Mouse (Mus musculus): Measurements from ENCODE around the gene Trim21.
A peak's percentile ranks its signal among the peaks of the same experiment; 100 is the strongest.

Gene Trim21

GRCm38 (mm10) chr7:102564999-102565997, at the start of gene Trim21:
Trim21 (minus strand) TSS chr7:102565486.
- peak; percentile 88 for DNase-seq (ENCODE audit: low read depth)

DNA sequence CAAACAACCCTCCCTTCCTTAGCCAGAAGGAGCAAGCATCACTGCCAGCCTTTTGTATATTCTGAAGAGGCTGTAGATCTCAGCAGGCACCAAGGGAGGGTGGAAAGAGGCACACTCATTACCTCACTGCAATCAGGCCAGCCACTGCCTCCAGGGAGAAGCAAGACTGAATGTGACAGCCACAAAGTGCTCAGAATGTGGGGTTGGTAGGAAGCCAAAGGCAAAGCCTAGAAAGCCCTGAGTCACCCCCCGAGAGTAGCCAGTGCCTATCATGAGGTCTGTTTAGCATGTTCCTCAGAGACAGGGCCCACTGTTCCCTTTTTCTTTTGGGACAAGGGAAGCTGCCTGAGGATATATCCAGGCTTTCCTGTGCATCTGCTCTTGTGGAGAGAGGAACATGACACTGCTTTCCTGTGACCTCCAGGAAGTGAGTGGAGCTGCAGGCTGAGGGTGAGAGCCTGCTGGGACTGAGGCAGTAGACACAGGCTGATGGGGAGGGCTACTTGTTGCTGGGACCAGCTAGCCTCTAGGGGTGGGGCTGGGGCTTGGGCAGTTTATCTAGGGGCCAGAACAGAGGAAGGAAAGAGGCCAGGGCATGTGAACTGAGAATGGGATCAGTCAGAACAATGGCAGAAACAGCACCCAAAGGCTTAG, 32.2 kb upstream of the Trim21 start, which contains the start of gene Olfr552:
Gene Olfr552, plus strand, starts transcription at position 393 of the 654 bp plus-strand sequence.
- no peak for DNase-seq (ENCODE audit: low read depth)

DNA sequence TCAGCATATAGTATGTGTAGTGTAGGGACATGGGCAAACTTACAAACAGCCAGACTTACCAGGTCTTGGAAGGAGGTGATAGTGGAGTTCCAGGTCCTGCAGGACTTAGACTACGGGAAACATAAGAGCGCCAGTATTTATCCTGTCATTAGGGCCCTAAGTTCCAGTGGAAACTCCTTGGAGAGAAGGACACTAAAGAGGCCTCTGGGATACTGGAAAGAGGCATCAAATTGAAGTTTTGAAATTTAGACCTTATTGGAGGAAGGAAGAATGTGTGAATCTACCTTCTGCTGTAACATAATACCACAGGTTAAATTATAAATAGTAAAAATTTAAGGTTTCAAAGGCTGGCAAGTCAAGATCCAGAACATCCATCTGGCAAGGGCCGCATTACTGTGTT, 26.5 kb upstream of the Trim21 start, which contains the start of gene Olfr551:
Gene Olfr551, minus strand, starts transcription at position 101 of the 400 bp plus-strand sequence.
- no peak for DNase-seq (ENCODE audit: low read depth)

DNA sequence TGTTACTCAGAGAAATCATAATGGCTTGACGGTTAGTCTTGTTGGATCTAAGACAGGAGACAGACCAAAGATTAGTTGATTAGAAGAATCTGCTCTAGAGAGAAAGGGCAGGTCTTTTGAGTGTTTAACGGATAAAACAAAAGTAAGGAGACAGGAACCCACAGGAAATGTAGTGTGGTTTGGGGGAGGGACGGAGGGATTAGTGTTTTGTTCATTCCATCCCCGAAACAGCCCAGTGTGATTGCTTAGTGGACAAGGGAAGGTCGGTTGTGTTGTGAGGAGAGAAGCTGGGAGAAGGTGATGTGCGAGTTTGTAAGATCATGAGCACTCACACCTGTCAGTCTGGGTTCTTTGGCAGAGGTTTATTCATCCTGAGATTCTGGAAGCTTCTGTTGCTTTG, 10.7 kb upstream of the Trim21 start:
- DNase-seq (ENCODE audit: low read depth): no peak

DNA sequence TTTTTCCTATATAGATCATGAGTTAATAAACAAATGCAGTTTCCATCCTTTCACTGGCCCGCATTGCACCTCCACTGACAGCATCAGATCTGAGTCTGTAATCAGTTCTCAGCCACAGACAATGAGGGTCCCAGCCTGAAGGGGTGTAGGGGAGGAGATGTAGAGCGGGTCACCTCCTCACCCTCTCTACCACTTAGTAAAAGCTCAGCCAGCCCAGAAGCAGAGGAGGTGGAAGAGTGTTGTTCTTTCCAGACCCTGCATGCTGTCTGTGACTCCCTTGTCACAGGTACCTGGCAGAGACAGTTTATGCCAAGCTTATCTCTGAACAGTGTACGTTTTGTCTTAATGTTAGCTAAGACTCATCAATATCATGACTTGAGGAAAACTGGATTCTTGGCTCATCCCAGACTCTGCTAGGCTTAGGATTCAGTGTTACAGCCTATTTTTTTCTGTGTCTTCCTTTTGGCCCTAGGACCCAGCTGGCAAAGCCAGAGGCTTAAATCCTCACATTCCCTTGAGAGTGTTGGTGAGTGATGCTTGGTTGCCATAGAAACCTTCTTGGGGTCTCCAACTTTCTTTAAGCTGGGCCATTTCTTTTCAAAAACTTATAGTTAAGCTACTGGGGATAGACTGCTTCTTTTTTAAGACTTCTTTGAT, 8.0 kb upstream of the Trim21 start:
- no peak for DNase-seq (ENCODE audit: low read depth)

GRCm38 (mm10) chr7:102571142-102571541, 5.9 kb upstream of the Trim21 start, which contains the start of gene Olfr550:
Olfr550 (plus strand) TSS chr7:102571442.
- DNase-seq (ENCODE audit: low read depth): no peak

GRCm38 (mm10) chr7:102566219-102566618, 933 bp upstream of the Trim21 start:
- no peak for DNase-seq (ENCODE audit: low read depth)

- DNase-seq (ENCODE audit: low read depth): no peak
Measured at GRCm38 (mm10) chr7:102553279-102553678, 12.0 kb downstream of the Trim21 start.

DNA sequence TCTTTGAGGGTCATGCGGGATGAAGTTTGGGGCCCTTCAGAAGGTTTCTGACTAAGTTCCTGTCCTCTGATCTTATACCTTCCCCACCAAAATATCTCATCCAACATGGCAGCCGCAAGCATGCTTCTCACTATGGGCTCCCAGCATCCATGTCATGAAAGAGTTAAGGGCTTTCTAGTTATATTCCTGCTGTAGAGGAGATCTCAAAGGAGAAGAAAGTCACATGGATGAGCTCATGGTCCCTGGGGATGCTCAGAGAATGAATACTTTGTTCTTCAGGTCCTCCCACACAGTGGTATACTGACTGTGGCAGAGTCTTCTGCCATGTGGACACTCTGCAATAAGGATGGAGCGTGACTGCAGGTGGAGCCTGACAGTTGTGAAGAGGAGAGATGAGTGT, 15.7 kb downstream of the Trim21 start, which contains the start of gene Olfr549:
Gene Olfr549, plus strand, starts transcription at position 301 of the 400 bp plus-strand sequence.
- no peak for DNase-seq (ENCODE audit: low read depth)

- DNase-seq (ENCODE audit: low read depth): no peak
Measured at GRCm38 (mm10) chr7:102541251-102541650, 24.0 kb downstream of the Trim21 start.

- no peak for DNase-seq (ENCODE audit: low read depth)
Measured at GRCm38 (mm10) chr7:102540596-102540995, 24.7 kb downstream of the Trim21 start, which contains the start of gene Olfr548-ps1. Olfr548-ps1 (plus strand) TSS chr7:102540896.

GRCm38 (mm10) chr7:102534449-102534848, 30.8 kb downstream of the Trim21 start, which contains the start of gene Olfr547:
Olfr547 (plus strand) TSS chr7:102534749.
- no peak for DNase-seq (ENCODE audit: low read depth)

DNA sequence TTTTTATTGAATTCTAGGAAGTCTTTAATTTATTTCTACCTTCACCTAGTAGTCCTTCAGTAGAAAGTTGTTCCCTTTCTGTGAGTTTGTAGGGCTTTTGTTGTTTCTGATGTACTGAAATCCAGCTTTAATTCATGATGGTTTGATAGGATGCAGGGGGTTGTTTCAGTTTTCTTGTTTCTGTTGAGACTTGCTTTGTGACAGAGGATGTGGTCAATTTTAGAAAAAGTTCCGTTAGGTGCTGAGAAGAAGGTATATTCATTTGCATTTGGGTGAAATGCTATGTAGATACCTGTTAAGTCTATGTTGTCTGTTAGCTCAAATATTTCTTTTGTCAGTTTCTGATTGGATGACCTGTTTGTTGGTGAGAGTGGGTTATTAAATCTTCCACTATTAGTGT, 36.2 kb downstream of the Trim21 start:
- no peak for DNase-seq (ENCODE audit: low read depth)

GRCm38 (mm10) chr7:102517051-102517335, 48.3 kb downstream of the Trim21 start:
- no peak for DNase-seq (ENCODE audit: low read depth)

- no peak for DNase-seq (ENCODE audit: low read depth)
Measured at GRCm38 (mm10) chr7:102516261-102517050, 48.8 kb downstream of the Trim21 start.

DNA sequence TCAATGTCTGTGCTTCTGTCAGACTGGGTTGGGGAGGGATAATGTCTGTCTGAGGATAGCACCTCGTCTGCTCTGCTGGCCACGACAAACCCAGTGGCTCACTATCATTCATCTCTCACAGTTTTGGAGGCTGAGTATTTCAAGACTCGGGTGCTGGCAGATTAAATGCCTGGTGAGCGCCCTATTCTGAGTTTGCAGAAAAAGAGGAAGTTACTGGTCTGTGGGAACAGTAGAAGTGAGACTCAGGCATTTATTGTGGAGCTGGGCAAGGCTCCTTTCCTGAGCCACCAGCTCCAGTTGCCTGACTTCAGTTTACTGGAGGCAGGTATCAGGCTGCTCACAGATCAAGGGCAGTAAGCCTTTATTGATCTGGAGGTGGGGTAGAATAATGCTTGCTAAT, 51.1 kb downstream of the Trim21 start:
- no peak for DNase-seq (ENCODE audit: low read depth)

DNA sequence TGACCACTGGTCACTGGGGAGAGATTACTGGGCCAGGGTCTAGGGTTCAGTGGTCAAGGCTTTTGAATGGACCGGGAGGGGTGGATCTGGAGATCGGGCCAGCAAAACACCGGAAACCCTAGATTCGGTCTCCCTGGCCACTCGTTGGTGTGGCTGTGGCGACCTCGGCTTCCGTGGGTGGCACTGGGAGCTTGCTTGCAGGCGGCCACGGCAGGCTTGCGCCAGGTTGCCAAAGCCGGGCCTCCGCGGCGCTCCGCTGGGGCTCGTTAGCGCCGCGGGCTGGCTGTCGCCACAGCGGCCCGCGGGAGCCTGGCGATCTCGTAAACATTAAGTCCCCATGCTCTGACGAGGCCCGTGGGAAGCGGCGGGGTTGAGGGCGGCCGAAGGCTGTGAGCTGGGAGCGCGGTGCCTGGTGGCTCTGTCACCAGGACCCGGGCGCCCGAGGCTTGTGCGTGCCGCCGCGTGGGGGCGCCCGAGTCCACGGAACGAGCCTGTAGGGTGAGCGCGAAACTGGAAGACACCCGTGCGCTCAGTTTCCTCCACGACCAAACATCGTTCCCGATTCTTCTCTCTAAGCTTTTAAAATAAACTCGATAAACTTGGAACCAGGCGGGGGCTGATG, 52.4 kb downstream of the Trim21 start:
- DNase-seq (ENCODE audit: low read depth): peak; percentile 51

- no peak for DNase-seq (ENCODE audit: low read depth)
Measured at GRCm38 (mm10) chr7:102511927-102512326, 53.4 kb downstream of the Trim21 start.

- no peak for DNase-seq (ENCODE audit: low read depth)
Measured at GRCm38 (mm10) chr7:102509726-102510125, 55.6 kb downstream of the Trim21 start.

- no peak for DNase-seq (ENCODE audit: low read depth)
Measured at GRCm38 (mm10) chr7:102508666-102509065, 56.6 kb downstream of the Trim21 start.

DNA sequence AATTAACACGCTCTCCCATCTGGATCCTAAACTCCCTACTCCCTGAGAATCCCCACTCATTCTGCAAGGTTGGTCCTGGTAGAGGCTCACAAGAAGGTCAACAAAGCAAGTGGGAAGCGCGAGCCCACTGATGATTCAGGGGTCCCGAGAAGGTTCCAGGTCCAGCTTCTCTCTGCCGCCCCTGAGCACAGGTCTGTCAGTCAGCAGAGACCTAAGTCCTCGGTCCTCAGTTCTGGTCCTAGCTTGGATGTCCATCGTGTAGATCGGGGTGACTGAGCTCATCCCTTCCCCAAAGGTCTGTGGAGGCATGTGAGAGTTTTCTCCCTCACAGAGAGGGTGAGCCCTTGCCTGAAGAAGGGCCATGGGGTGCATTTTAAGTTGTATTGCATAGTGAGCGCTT, 57.2 kb downstream of the Trim21 start:
- no peak for DNase-seq (ENCODE audit: low read depth)

Data from c-Kit-positive CD71-positive TER-119-negative erythroid progenitor cells, embryonic 14.5 days (primary cell).